Mouse (Mus musculus): ENCODE data around the gene Cd33. TPM values are rescaled to one million over a fixed set of nuclear protein-coding genes. Genes with fewer than 3 reads are reported as not detected.
A peak's percentile ranks its signal among the peaks of the same experiment; 100 is the strongest.

Gene Cd33
- polyA plus RNA-seq, 1 experiment from 2014 or later = 0.83 TPM

DNA sequence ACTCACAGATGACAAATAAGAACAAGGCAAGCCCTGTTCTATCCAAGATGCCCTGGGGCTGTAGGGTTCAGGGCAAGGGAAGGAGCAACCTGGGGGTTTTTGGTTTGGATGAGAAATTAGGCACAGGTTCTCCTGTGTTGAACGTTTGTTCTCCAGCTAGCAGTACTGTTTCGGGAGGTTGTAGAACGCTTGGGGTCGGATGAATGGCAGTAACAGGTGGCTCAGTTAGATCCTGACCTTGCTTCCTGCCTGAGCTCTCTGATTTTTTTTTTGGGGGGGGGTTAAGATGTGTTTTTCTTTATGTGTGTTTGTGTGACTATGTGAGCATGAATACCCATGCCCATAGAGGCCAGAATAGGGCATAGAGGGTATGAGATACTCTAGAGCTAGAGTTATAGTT, 31.7 kb downstream of the Cd33 start:
- no peak overlapping the region for H3K4me3 ChIP-seq (replicated peaks)
- no peaks in the 10 kb centered on the region for H3K9me3 ChIP-seq
- H3K27me3 ChIP-seq = no peaks in the 10 kb centered on the region
- H3K9ac ChIP-seq (replicated peaks) = no peak overlapping the region
- ATAC-seq (ENCODE audit: insufficient number of reproducible peaks, insufficient read depth, low FRiP score, low TSS enrichment, low read depth) = no peak
- no peak overlapping the region for H3K4me2 ChIP-seq
- H3K4me1 ChIP-seq (replicated peaks) = no peaks in the 10 kb centered on the region
- H3K27ac ChIP-seq = no peak overlapping the region
- H3K36me3 ChIP-seq = no peaks in the 10 kb centered on the region
- WGBS = 69% methylated on average over 4 of the region's 4 CpGs

DNA sequence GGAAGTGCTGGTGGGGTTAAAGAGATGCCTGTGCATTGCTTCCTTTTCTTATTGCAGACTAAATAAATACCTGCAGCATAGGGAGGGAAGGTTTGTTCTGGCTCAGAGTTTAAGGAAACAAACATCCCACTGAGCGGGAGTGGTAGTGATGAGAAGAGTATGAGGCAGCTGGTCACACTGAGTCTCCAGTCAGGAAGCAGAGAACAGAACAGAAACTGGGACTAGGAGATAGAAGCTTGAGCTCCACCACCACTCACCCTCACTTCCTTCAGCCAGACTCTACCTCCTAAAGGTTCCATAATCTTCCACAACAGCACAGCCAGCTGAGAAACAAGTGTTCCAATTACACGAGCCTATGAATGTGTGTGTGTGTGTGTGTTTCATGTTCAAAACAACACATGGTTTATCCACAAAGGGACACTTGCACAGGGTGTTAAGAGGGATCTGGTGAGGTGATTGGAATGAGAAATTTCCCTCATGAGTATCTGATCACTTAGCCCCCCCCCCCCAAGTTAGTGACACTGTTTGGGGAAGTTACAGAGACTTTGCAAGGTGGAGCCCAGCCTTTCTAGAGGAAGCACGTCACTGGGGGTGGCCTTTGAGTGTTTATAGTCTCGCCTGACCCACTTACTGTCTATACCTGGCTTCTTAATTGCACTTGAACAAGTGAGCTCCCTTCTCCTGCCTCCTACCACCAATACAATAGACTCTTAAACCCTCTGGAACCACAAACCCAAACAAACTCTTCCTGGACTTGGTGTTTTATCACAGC, 32.3 kb downstream of the Cd33 start:
- H3K9me3 ChIP-seq = no peaks in the 10 kb centered on the region
- WGBS = 57% methylated on average over 4 of the region's 4 CpGs
- H3K4me1 ChIP-seq (replicated peaks) = no peaks in the 10 kb centered on the region
- ATAC-seq (ENCODE audit: insufficient number of reproducible peaks, insufficient read depth, low FRiP score, low TSS enrichment, low read depth) = no peak
- H3K27ac ChIP-seq = no peak overlapping the region
- no peaks in the 10 kb centered on the region for H3K36me3 ChIP-seq
- no peak overlapping the region for H3K4me2 ChIP-seq
- H3K27me3 ChIP-seq = no peaks in the 10 kb centered on the region
- H3K4me3 ChIP-seq (replicated peaks) = no peak overlapping the region
- no peak overlapping the region for H3K9ac ChIP-seq (replicated peaks)

DNA sequence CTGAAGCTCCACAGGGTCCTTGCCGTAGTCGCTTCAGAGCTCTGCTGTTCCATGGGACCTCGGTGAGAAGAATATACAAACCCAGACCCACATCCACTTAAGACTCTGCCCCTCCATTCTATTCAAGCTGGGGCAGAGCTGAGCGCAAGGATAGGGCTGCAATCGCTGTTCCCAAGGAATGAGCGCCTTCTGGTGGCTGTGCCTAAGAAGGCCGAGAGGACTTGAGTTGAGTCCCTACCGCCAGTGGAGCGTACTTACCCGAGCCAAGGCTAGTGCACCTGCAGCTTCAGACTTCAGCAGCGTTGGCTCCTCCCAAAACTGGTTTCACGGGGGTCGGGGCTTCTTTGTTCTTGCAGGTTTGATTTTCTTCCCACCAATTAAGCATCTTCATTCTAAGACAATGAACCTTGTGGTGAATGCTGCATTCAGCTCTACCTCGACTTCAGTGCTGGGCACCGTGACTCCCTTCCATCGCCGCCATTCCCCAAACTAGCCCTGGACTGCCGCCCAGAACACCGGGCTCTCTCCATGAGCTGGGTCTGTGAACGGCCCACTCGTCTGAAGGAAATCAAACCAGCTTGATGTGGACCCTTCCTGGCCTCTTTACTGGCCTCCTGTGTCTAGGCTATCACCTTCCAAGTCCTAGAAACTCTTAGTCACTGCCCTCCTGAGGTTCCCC, 48.7 kb downstream of the Cd33 start:
- no peak for ATAC-seq (ENCODE audit: insufficient number of reproducible peaks, insufficient read depth, low FRiP score, low TSS enrichment, low read depth)
- H3K27ac ChIP-seq = no peak overlapping the region

DNA sequence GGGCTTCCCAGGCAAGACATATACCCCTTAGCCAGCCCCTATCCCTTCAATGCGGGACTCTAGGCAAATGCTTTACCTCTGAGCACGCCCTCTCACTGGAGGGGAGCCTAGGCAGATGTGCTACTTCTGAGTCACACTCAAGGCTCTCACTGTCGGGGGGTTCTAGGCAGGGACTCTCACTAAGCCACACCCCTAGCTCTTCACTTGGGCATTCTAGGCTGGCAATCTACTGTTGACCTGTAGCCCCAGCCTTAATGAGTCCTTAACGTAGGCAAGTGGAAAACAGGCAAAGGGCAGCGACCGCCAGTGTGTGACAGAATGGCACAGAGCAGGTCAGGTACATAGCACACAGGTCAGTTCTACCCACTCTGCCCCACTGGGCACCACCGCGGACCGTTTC, 53.4 kb downstream of the Cd33 start:
- no peak for ATAC-seq (ENCODE audit: insufficient number of reproducible peaks, insufficient read depth, low FRiP score, low TSS enrichment, low read depth)
- 61% methylated on average over 9 of the region's 9 CpGs for WGBS
- peaks cover 6% of the 10 kb centered on the region; the same call in 1 of the 2 replicates for H3K4me1 ChIP-seq (replicated peaks)
- H3K27ac ChIP-seq = no peak overlapping the region
- no peaks in the 10 kb centered on the region for H3K9me3 ChIP-seq
- peaks cover 52% of the 10 kb centered on the region for H3K27me3 ChIP-seq
- peak overlapping the region; percentile 66; the same call in 1 of the 2 replicates for H3K4me3 ChIP-seq (replicated peaks)
- no peaks in the 10 kb centered on the region for H3K36me3 ChIP-seq
- H3K9ac ChIP-seq (replicated peaks) = no peak overlapping the region
- H3K4me2 ChIP-seq = peak overlapping the region; percentile 78

More for the DNA sequence above, 48.7 kb downstream of the Cd33 start:
- H3K4me1 ChIP-seq (replicated peaks) = no peaks in the 10 kb centered on the region
- no peak overlapping the region for H3K4me2 ChIP-seq
- H3K9ac ChIP-seq (replicated peaks) = no peak overlapping the region
- no peaks in the 10 kb centered on the region for H3K36me3 ChIP-seq
- peaks cover 9% of the 10 kb centered on the region; the same call in 1 of the 2 replicates for H3K9me3 ChIP-seq
- 13% methylated on average over 21 of the region's 21 CpGs for WGBS
- peaks cover 39% of the 10 kb centered on the region for H3K27me3 ChIP-seq
- no peak overlapping the region for H3K4me3 ChIP-seq (replicated peaks)

DNA sequence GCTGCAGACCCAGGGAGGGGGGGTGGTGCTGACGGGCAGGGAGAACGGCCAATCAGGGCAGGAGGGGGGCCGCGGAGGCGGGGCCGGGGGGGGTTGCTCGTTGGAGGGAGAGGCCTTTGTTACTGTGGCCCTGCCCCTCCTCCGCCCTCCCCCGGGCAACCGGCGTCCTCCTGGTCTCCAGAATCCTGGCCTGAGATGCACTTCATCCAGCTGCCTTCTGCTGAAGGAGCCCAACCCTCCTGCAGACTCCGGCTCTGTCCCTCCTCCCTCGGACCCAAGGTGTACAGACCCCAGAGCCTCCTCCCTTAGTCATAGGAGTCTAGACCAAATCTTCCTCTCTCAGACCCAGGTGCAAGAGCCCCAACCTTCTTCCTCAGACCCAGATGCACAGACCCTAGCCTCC, 54.0 kb downstream of the Cd33 start:
- H3K27me3 ChIP-seq = peaks cover 45% of the 10 kb centered on the region
- ATAC-seq (ENCODE audit: insufficient number of reproducible peaks, insufficient read depth, low FRiP score, low TSS enrichment, low read depth) = peak; percentile 82
- H3K4me3 ChIP-seq (replicated peaks) = peak overlapping the region; percentile 66
- H3K4me2 ChIP-seq = peak overlapping the region; percentile 78
- H3K4me1 ChIP-seq (replicated peaks) = peaks cover 6% of the 10 kb centered on the region; the same call in 1 of the 2 replicates
- H3K9me3 ChIP-seq = no peaks in the 10 kb centered on the region
- H3K36me3 ChIP-seq = no peaks in the 10 kb centered on the region
- H3K9ac ChIP-seq (replicated peaks) = peak overlapping the region; percentile 86
- H3K27ac ChIP-seq = no peak overlapping the region
- 0% methylated on average over 13 of the region's 13 CpGs for WGBS

DNA sequence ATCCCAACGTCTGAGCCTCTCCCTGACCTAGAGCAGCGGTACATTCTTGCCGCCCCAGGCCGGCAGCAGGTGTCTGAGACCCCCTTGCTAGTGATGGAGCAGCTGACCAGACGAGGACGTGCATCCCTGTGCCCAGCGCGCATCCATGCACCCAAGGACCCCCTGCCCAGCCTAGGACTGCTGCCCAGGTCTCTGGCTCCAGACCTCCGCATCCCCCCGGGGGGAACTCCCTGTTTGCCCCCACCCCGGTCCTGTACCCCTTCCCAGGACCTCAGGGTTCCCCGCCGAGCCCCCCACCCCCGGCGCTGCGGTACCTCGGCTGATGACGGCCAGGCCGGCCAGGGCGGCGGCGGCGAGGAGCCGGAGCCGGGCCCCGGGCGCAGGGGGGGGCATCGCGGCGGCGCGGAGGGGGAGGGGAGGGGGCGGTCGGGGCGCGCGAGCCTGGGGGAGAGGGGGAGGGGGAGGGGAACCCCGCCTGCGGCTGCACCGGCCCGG, 54.5 kb downstream of the Cd33 start, which contains the start of gene Iglon5:
Gene Iglon5, minus strand, starts transcription at position 445 of the 495 bp plus-strand sequence.
- 0 out of 2 replicates have a peak within 1 kb of the TSS, but pooled peaks have one; percentile 7 for H3K27ac ChIP-seq
- H3K4me2 ChIP-seq = peak within 1 kb of the TSS; percentile 78
- ATAC-seq (ENCODE audit: insufficient number of reproducible peaks, insufficient read depth, low FRiP score, low TSS enrichment, low read depth) = peak; percentile 56
- peaks cover 6% of the 10 kb centered on the region; the same call in 1 of the 2 replicates for H3K4me1 ChIP-seq (replicated peaks)
- H3K36me3 ChIP-seq = no peaks in the 10 kb centered on the region
- 2% methylated on average over 30 of the region's 41 CpGs for WGBS
- no peaks in the 10 kb centered on the region for H3K9me3 ChIP-seq
- peaks cover 40% of the 10 kb centered on the region for H3K27me3 ChIP-seq
- H3K4me3 ChIP-seq (replicated peaks) = peak within 1 kb of the TSS; percentile 66
- H3K9ac ChIP-seq (replicated peaks) = peak within 1 kb of the TSS; percentile 86

DNA sequence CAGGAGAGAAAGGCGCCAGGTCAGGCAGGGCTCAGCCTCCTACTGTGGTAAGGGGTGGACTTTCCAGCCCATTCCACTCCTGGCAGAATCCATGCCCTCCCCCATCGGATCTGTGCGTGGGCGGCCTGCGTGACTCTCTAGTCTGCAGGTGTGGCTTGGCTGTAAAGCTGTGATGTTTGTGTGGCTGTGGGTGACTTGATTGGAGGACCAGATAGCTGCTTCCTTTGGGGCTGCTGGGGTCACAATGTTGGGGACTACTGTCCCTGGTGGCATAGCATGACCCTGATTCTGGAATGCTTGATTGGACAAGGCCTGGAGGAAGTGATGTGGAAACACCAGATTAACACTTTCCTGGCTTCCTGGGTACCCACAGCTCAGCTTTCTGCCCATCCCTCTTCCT, 55.6 kb downstream of the Cd33 start:
- 41% methylated on average over 5 of the region's 5 CpGs for WGBS
- no peak overlapping the region for H3K9ac ChIP-seq (replicated peaks)
- no peaks in the 10 kb centered on the region for H3K9me3 ChIP-seq
- 0 out of 2 replicates have a peak overlapping the region, but pooled peaks have one; percentile 66 for H3K4me3 ChIP-seq (replicated peaks)
- no peak for ATAC-seq (ENCODE audit: insufficient number of reproducible peaks, insufficient read depth, low FRiP score, low TSS enrichment, low read depth)
- H3K27me3 ChIP-seq = peaks cover 37% of the 10 kb centered on the region
- no peak overlapping the region for H3K27ac ChIP-seq
- H3K4me1 ChIP-seq (replicated peaks) = peaks cover 6% of the 10 kb centered on the region; the same call in 1 of the 2 replicates
- H3K4me2 ChIP-seq = peak overlapping the region; percentile 78; the same call in 1 of the 2 replicates
- no peaks in the 10 kb centered on the region for H3K36me3 ChIP-seq

DNA sequence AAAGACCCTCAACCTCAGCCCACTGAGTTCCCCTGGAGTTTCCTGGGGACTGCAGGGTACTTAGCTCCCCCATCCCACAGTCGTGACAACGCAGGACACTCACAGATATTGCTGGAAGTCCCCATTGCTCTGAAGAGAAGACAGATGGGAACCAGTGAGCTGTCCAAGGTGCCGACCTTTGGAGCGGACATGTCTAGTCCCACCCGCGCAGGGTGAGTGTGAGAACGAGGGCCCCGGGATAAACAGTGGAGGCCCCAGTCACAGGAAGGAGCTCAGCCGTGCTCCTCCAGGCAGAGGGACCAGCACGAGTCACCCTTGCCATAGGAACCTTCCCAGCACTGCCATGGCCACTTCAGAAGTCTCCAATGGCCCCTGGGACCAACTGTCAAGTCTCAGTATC, 61.0 kb downstream of the Cd33 start:
- ATAC-seq (ENCODE audit: insufficient number of reproducible peaks, insufficient read depth, low FRiP score, low TSS enrichment, low read depth) = no peak
- WGBS = 12% methylated on average over 10 of the region's 10 CpGs
- peaks cover 18% of the 10 kb centered on the region for H3K27me3 ChIP-seq
- no peaks in the 10 kb centered on the region for H3K9me3 ChIP-seq
- peaks cover 6% of the 10 kb centered on the region; the same call in 1 of the 2 replicates for H3K4me1 ChIP-seq (replicated peaks)
- no peak overlapping the region for H3K27ac ChIP-seq
- no peak overlapping the region for H3K4me3 ChIP-seq (replicated peaks)
- H3K36me3 ChIP-seq = no peaks in the 10 kb centered on the region
- no peak overlapping the region for H3K4me2 ChIP-seq
- H3K9ac ChIP-seq (replicated peaks) = no peak overlapping the region

DNA sequence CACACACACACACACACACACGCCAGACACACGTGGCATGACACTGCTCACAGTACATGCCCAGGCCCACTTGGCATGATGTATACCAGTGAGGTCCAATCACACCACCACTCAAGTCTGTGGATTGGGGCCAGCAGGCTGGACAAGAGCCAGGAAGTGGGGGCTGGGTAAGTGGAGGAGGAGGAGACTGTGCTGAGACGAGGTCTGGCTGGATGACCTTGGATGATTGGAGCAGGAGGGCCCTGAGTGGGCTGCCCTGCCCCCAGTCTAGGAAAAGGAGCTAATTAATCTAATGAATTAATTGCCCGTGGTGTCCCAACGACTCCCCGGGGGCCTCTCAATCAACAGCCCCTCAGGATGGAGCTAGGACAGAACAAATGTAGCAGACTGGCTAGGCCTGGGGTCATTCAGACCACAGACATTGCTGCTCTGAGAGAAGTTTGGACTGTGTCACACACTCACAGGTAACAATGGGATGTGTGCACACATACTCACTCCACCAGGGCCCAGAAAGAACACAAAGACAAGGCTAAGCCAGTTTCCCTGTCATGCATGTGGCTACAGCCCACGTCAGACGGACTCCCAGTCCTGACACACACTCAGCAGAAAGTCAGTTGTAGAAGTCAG, 62.0 kb downstream of the Cd33 start:
- H3K9me3 ChIP-seq = no peaks in the 10 kb centered on the region
- H3K4me2 ChIP-seq = no peak overlapping the region
- peaks cover 6% of the 10 kb centered on the region; the same call in 1 of the 2 replicates for H3K4me1 ChIP-seq (replicated peaks)
- no peak overlapping the region for H3K9ac ChIP-seq (replicated peaks)
- peaks cover 27% of the 10 kb centered on the region for H3K27me3 ChIP-seq
- H3K4me3 ChIP-seq (replicated peaks) = no peak overlapping the region
- 59% methylated on average over 8 of the region's 8 CpGs for WGBS
- H3K27ac ChIP-seq = no peak overlapping the region
- 0 out of 2 replicates have a peak, but pooled peaks have one; percentile 32 for ATAC-seq (ENCODE audit: insufficient number of reproducible peaks, insufficient read depth, low FRiP score, low TSS enrichment, low read depth)
- H3K36me3 ChIP-seq = no peaks in the 10 kb centered on the region

DNA sequence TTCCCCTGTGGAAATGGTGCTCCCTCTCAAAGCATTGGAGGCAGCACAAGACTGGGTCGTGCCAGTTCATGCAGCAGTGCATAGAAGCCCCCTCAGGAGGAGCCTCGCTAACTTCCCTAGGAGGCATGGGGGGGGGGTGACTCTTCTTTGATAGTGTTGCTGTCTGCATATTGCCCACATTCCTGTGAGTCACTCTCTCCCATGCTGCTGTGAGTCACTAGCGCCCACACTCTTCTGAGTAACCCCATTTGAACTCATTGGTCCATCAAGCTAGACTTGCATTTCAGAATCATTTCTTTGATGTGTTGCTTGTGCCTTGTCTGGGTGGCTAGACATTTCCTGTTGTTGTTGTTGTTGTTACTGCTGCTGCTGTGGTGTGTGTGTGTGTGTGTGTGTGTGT, 63.0 kb downstream of the Cd33 start:
- Histone ChIP-seq H3K9ac (replicated peaks) (no peak overlapping the region), H3K27ac (no peak overlapping the region), H3K9me3 (no peaks in the 10 kb centered on the region), H3K36me3 (no peaks in the 10 kb centered on the region), H3K4me2 (no peak overlapping the region), H3K4me3 (replicated peaks) (no peak overlapping the region), H3K27me3 (peaks cover 35% of the 10 kb centered on the region), H3K4me1 (replicated peaks) (peaks cover 10% of the 10 kb centered on the region; the same call in 1 of the 2 replicates)
- WGBS = 72% methylated on average over 3 of the region's 3 CpGs
- no peak for ATAC-seq (ENCODE audit: insufficient number of reproducible peaks, insufficient read depth, low FRiP score, low TSS enrichment, low read depth)

DNA sequence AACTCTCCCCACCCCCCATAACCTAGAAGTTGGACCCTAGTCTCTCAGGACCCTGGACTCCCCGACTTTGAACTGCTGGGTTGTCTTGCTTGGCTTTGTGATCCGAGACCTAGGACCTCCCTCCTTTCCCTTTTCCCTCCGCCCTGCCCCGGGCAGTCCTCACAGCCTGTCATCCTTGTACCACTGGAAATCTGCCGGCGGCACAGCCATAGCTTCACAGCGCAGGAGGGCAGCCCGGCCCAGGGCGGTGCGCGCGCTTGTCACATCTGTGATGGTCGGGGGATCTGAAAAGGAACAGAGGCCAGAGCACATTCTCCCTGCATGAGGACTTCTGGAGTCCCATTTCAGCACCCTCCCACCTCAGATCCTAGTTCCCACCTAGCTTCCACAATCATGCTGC, 67.9 kb downstream of the Cd33 start:
- H3K4me2 ChIP-seq = 0 out of 2 replicates have a peak overlapping the region, but pooled peaks have one; percentile 6
- ATAC-seq (ENCODE audit: insufficient number of reproducible peaks, insufficient read depth, low FRiP score, low TSS enrichment, low read depth) = no peak
- H3K9me3 ChIP-seq = no peaks in the 10 kb centered on the region
- peaks cover 7% of the 10 kb centered on the region for H3K36me3 ChIP-seq
- no peak overlapping the region for H3K9ac ChIP-seq (replicated peaks)
- no peak overlapping the region; the same call in 1 of the 2 replicates for H3K4me3 ChIP-seq (replicated peaks)
- no peak overlapping the region for H3K27ac ChIP-seq
- 2% methylated on average over 13 of the region's 13 CpGs for WGBS
- H3K27me3 ChIP-seq = peaks cover 70% of the 10 kb centered on the region
- 0 out of 2 replicates have a peak, but pooled peaks cover 4% of the 10 kb centered on the region for H3K4me1 ChIP-seq (replicated peaks)

Measured in limb, embryonic 12.5 days (tissue).